Mouse (Mus musculus) stomach, embryonic 16.5 days (tissue): Measurements from ENCODE around the gene Gbf1. TPM values are rescaled to one million over a fixed set of nuclear protein-coding genes. Genes with fewer than 3 reads are reported as not detected.

Experiments used
- ATAC-seq: fragments of 200-750 bp; cut with Nextera tagmentation; 2 replicates; pipeline ENCODE4 v1.8.0; 2017; ENCODE audit warnings: moderate number of reproducible peaks, moderate TSS enrichment; ENCODE audit not compliant: insufficient read depth, low FRiP score
- H3K27ac ChIP-seq: fragments of 300-500 bp; sonication (generic); 2 replicates; pipeline ENCODE4 v1.5.1; 2014; ENCODE audit warnings: low read length
- H3K27me3 ChIP-seq: fragments of 300-500 bp; sonication (generic); 2 replicates; pipeline ENCODE4 v1.6.1; 2014; ENCODE audit warnings: low read length, control low read depth, mixed read lengths; ENCODE audit not compliant: control insufficient read depth, insufficient read depth
- H3K36me3 ChIP-seq: fragments of 300-500 bp; sonication (generic); 2 replicates; pipeline ENCODE4 v1.6.1; 2014; ENCODE audit warnings: low read length; ENCODE audit not compliant: control insufficient read depth, insufficient read depth
- H3K4me1 ChIP-seq: fragments of 300-500 bp; sonication (generic); 2 replicates; pipeline ENCODE4 v1.6.1; 2014; ENCODE audit warnings: low read length, control low read depth, mixed read lengths; ENCODE audit not compliant: control insufficient read depth, insufficient read depth
- H3K4me2 ChIP-seq: fragments of 300-500 bp; sonication (generic); 2 replicates; pipeline ENCODE4 v1.6.1; 2014; ENCODE audit warnings: low read depth, low read length, mixed read lengths
- H3K4me3 ChIP-seq: fragments of 300-500 bp; sonication (generic); replicated peaks from 2 replicates; pipeline ENCODE4 v1.5.1; 2014; ENCODE audit warnings: mild to moderate bottlenecking, low read length
- H3K9ac ChIP-seq: fragments of 300-500 bp; sonication (generic); 2 replicates; pipeline ENCODE4 v1.6.1; 2014; ENCODE audit warnings: low read length
- H3K9me3 ChIP-seq: fragments of 300-500 bp; sonication (generic); replicated peaks from 2 replicates; pipeline ENCODE4 v1.6.1; 2016; ENCODE audit warnings: low read length, control low read depth; ENCODE audit not compliant: control insufficient read depth
- WGBS: fragments of 180-500 bp; shearing (Covaris S2); extraction: QIAGEN DNeasy Blood & Tissue Kit; methylation state at CpG from one replicate; pipeline ENCODE4 v1.1.7; 2014; 5-methylcytosine and 5-hydroxymethylcytosine counted together
- polyA plus RNA-seq: library from polyadenylated mRNA; unstranded; fragments of >200 nt; fragmentation: Nextera tagmentation; extraction: Ambion mirVana; gene quantifications from 2 replicates; pipeline ENCODE4 v1.2.1, GENCODE M21; 2015

The Gbf1 gene
- polyA plus RNA-seq, 1 experiment from 2014 or later, result 40.4 TPM

GRCm38 (mm10) chr19:46224882-46225281, 72.6 kb downstream of the Gbf1 start:
- no peak overlapping the region for H3K4me3 ChIP-seq
- H3K27ac ChIP-seq, result no peak overlapping the region
- no peak overlapping the region for H3K4me2 ChIP-seq
- H3K9me3 ChIP-seq, result no peaks in the 10 kb centered on the region
- peaks cover 3% of the 10 kb centered on the region; the same call in 1 of the 2 replicates for H3K4me1 ChIP-seq
- H3K9ac ChIP-seq, result no peak overlapping the region
- no peaks in the 10 kb centered on the region for H3K27me3 ChIP-seq
- ATAC-seq, result no peak
- no peaks in the 10 kb centered on the region for H3K36me3 ChIP-seq
- WGBS, result 48% methylated on average over 2 of the region's 2 CpGs

GRCm38 (mm10) chr19:46225506-46225905, 73.2 kb downstream of the Gbf1 start:
- no peak overlapping the region for H3K9ac ChIP-seq
- peaks cover 3% of the 10 kb centered on the region; the same call in 1 of the 2 replicates for H3K4me1 ChIP-seq
- no peaks in the 10 kb centered on the region for H3K27me3 ChIP-seq
- H3K4me2 ChIP-seq, result no peak overlapping the region
- ATAC-seq, result no peak
- H3K9me3 ChIP-seq, result no peaks in the 10 kb centered on the region
- H3K27ac ChIP-seq, result no peak overlapping the region
- 46% methylated on average over 4 of the region's 4 CpGs for WGBS
- no peak overlapping the region for H3K4me3 ChIP-seq
- no peaks in the 10 kb centered on the region for H3K36me3 ChIP-seq

- H3K27me3 ChIP-seq, result no peaks in the 10 kb centered on the region
- H3K36me3 ChIP-seq, result no peaks in the 10 kb centered on the region
- H3K9me3 ChIP-seq, result no peaks in the 10 kb centered on the region
- no peak overlapping the region for H3K9ac ChIP-seq
- no peak overlapping the region for H3K27ac ChIP-seq
- H3K4me3 ChIP-seq, result no peak overlapping the region
- H3K4me1 ChIP-seq, result peaks cover 3% of the 10 kb centered on the region; the same call in 1 of the 2 replicates
- no peak for ATAC-seq
- 85% methylated on average over 3 of the region's 3 CpGs for WGBS
- H3K4me2 ChIP-seq, result no peak overlapping the region
Observed at GRCm38 (mm10) chr19:46226295-46226694, 74.0 kb downstream of the Gbf1 start.

- Histone ChIP-seq H3K9me3 (no peaks in the 10 kb centered on the region), H3K36me3 (no peaks in the 10 kb centered on the region), H3K27ac (no peak overlapping the region), H3K4me2 (no peak overlapping the region), H3K4me3 (no peak overlapping the region), H3K27me3 (no peaks in the 10 kb centered on the region), H3K4me1 (peaks cover 3% of the 10 kb centered on the region; the same call in 1 of the 2 replicates), H3K9ac (no peak overlapping the region)
- no peak for ATAC-seq
- WGBS, result 89% methylated on average over 3 of the region's 3 CpGs
Observed at GRCm38 (mm10) chr19:46227300-46227699, 75.0 kb downstream of the Gbf1 start.

- H3K9me3 ChIP-seq, result no peaks in the 10 kb centered on the region
- no peaks in the 10 kb centered on the region for H3K4me1 ChIP-seq
- H3K27ac ChIP-seq, result no peak overlapping the region
- no peak overlapping the region for H3K4me2 ChIP-seq
- no peak overlapping the region for H3K9ac ChIP-seq
- no peaks in the 10 kb centered on the region for H3K27me3 ChIP-seq
- H3K4me3 ChIP-seq, result no peak overlapping the region
- 0 out of 2 replicates have a peak, but pooled peaks cover 5% of the 10 kb centered on the region for H3K36me3 ChIP-seq
- 69% methylated on average over 2 of the region's 2 CpGs for WGBS
- ATAC-seq, result no peak
Observed at GRCm38 (mm10) chr19:46234450-46234849, 82.1 kb downstream of the Gbf1 start.

GRCm38 (mm10) chr19:46236658-46237057, 84.3 kb downstream of the Gbf1 start:
- no peak overlapping the region for H3K4me3 ChIP-seq
- no peaks in the 10 kb centered on the region for H3K4me1 ChIP-seq
- no peak for ATAC-seq
- H3K27ac ChIP-seq, result no peak overlapping the region
- H3K27me3 ChIP-seq, result no peaks in the 10 kb centered on the region
- no peak overlapping the region for H3K9ac ChIP-seq
- H3K4me2 ChIP-seq, result no peak overlapping the region
- no peaks in the 10 kb centered on the region for H3K9me3 ChIP-seq
- H3K36me3 ChIP-seq, result peaks cover 9% of the 10 kb centered on the region; the same call in 1 of the 2 replicates
- WGBS, result 71% methylated on average over 5 of the region's 5 CpGs

GRCm38 (mm10) chr19:46240246-46240645, 87.9 kb downstream of the Gbf1 start:
- no peaks in the 10 kb centered on the region for H3K27me3 ChIP-seq
- WGBS, result 46% methylated on average over 2 of the region's 2 CpGs
- no peak overlapping the region for H3K27ac ChIP-seq
- H3K4me3 ChIP-seq, result no peak overlapping the region
- H3K9ac ChIP-seq, result no peak overlapping the region
- no peak for ATAC-seq
- H3K9me3 ChIP-seq, result no peaks in the 10 kb centered on the region
- no peak overlapping the region for H3K4me2 ChIP-seq
- H3K4me1 ChIP-seq, result no peaks in the 10 kb centered on the region
- H3K36me3 ChIP-seq, result peaks cover 4% of the 10 kb centered on the region; the same call in 1 of the 2 replicates

- H3K4me3 ChIP-seq, result no peak overlapping the region
- ATAC-seq, result no peak
Observed at GRCm38 (mm10) chr19:46242416-46242815, 90.1 kb downstream of the Gbf1 start.

GRCm38 (mm10) chr19:46244628-46245027, 92.3 kb downstream of the Gbf1 start:
- no peak overlapping the region for H3K9ac ChIP-seq
- no peak overlapping the region for H3K4me3 ChIP-seq
- H3K27me3 ChIP-seq, result no peaks in the 10 kb centered on the region
- H3K4me2 ChIP-seq, result no peak overlapping the region
- H3K9me3 ChIP-seq, result no peaks in the 10 kb centered on the region
- H3K27ac ChIP-seq, result no peak overlapping the region
- no peak for ATAC-seq
- peaks cover 8% of the 10 kb centered on the region; the same call in 1 of the 2 replicates for H3K36me3 ChIP-seq
- peaks cover 5% of the 10 kb centered on the region; the same call in 1 of the 2 replicates for H3K4me1 ChIP-seq
- WGBS, result 38% methylated on average over 5 of the region's 5 CpGs

More at GRCm38 (mm10) chr19:46242416-46242815, 90.1 kb downstream of the Gbf1 start:
- 70% methylated on average over 5 of the region's 5 CpGs for WGBS
- Histone ChIP-seq H3K9me3 (no peaks in the 10 kb centered on the region), H3K4me2 (no peak overlapping the region), H3K4me1 (no peaks in the 10 kb centered on the region), H3K9ac (no peak overlapping the region), H3K27ac (no peak overlapping the region), H3K27me3 (no peaks in the 10 kb centered on the region), H3K36me3 (peaks cover 8% of the 10 kb centered on the region; the same call in 1 of the 2 replicates)
